Mouse (Mus musculus) myocyte (in vitro differentiated cells): ENCODE data around the gene Lrrn4. TPM values are rescaled to one million over a fixed set of nuclear protein-coding genes. Genes with fewer than 3 reads are reported as not detected.

Source experiments
- H3K27me3 ChIP-seq: one replicate; pipeline ENCODE4 v1.6.1; 2011; ENCODE audit not compliant: control insufficient read depth, insufficient read depth, insufficient read length
- H3K36me3 ChIP-seq: one replicate; pipeline ENCODE4 v1.6.1; 2011; ENCODE audit not compliant: control insufficient read depth, insufficient read depth
- H3K4me2 ChIP-seq: one replicate; pipeline ENCODE4 v1.6.1; 2011; ENCODE audit warnings: low read depth, control low read depth
- H3K4me3 ChIP-seq: one replicate; pipeline ENCODE4 v1.5.1; 2011; ENCODE audit warnings: mild to moderate bottlenecking, control low read depth, moderate library complexity
- H3K79me2 ChIP-seq: one replicate; pipeline ENCODE4 v1.6.1; 2011; ENCODE audit not compliant: control insufficient read depth, insufficient read depth
- H3ac ChIP-seq: one replicate; pipeline ENCODE4 v1.6.1; 2011; ENCODE audit not compliant: control insufficient read depth, insufficient read length
- CEBPB ChIP-seq: IDR thresholded peaks from 2 replicates; pipeline ENCODE4 v1.6.1; 2011; ENCODE audit warnings: mild to moderate bottlenecking, moderate library complexity; ENCODE audit not compliant: poor library complexity, insufficient read depth, severe bottlenecking
- E2F4 ChIP-seq: IDR thresholded peaks from one replicate; pipeline ENCODE4 v1.6.1; 2011; ENCODE audit warnings: mild to moderate bottlenecking, control low read depth, moderate library complexity; ENCODE audit not compliant: insufficient read depth
- MAX ChIP-seq: IDR thresholded peaks from one replicate; pipeline ENCODE4 v1.6.1; 2011; ENCODE audit warnings: low read depth, mild to moderate bottlenecking, control low read depth
- MYOD1 ChIP-seq, 3 experiments: IDR thresholded peaks; one replicate each; pipeline ENCODE4 v1.6.1; 2011; ENCODE audit warnings: control low read depth in 2 of 3, low read depth in 2 of 3, mild to moderate bottlenecking in 2 of 3, moderate library complexity in 1 of 3; ENCODE audit not compliant: insufficient read length in 2 of 3, control insufficient read depth in 1 of 3
- MYOG ChIP-seq, 3 experiments: IDR thresholded peaks; one replicate each; pipeline ENCODE4 v1.6.1; 2011; ENCODE audit warnings: control low read depth in 2 of 3, low read depth in 2 of 3, mild to moderate bottlenecking in 2 of 3; ENCODE audit not compliant: insufficient read length in 2 of 3, control insufficient read depth in 1 of 3, insufficient read depth in 1 of 3
- POLR2A ChIP-seq: IDR thresholded peaks from one replicate; pipeline ENCODE4 v1.6.1; 2011; ENCODE audit warnings: low read depth, mild to moderate bottlenecking, control low read depth, moderate library complexity; ENCODE audit not compliant: insufficient read length
- POLR2AphosphoS2 ChIP-seq: IDR thresholded peaks from one replicate; pipeline ENCODE4 v1.6.1; 2011; ENCODE audit warnings: low read depth, control low read depth; ENCODE audit not compliant: insufficient read length
- REST ChIP-seq: IDR thresholded peaks from one replicate; pipeline ENCODE4 v1.6.1; 2011; ENCODE audit warnings: mild to moderate bottlenecking, control low read depth, moderate library complexity; ENCODE audit not compliant: insufficient read depth, insufficient read length
- SRF ChIP-seq: IDR thresholded peaks from one replicate; pipeline ENCODE4 v1.6.1; 2011; ENCODE audit warnings: low read depth; ENCODE audit not compliant: control insufficient read depth, insufficient read length
- TCF12 ChIP-seq: IDR thresholded peaks from one replicate; pipeline ENCODE4 v1.6.1; 2011; ENCODE audit warnings: mild to moderate bottlenecking, control low read depth; ENCODE audit not compliant: poor library complexity, insufficient read depth, severe bottlenecking
- TCF3 ChIP-seq: IDR thresholded peaks from one replicate; pipeline ENCODE4 v1.6.1; 2011; ENCODE audit warnings: low read depth, control low read depth; ENCODE audit not compliant: insufficient read length
- USF1 ChIP-seq: IDR thresholded peaks from one replicate; pipeline ENCODE4 v1.6.1; 2011; ENCODE audit warnings: low read depth, mild to moderate bottlenecking, control low read depth, moderate library complexity
- polyA plus RNA-seq: library from polyadenylated mRNA; unstranded; fragments of >200 nt; fragmentation: generic; extraction: Trizol; gene quantifications from one replicate; pipeline ENCODE4 v1.2.1, GENCODE M21; 2012; ENCODE audit warnings: missing spikeins

Gene Lrrn4
- polyA plus RNA-seq, 1 experiment: not detected

GRCm38 (mm10) chr2:132902056-132902455, 21.4 kb upstream of the Lrrn4 start:
- no peaks in the 10 kb centered on the region for H3K36me3 ChIP-seq
- no peak for TF ChIP-seq MYOD1 (IDR thresholded peaks at IDR 0.05; ENCODE audit: control insufficient read depth in 1 of 3, insufficient read length in 2 of 3, low read depth in 2 of 3)
- TF ChIP-seq E2F4: no peak
- TF ChIP-seq USF1: no peak
- no peak for TF ChIP-seq MYOG (IDR thresholded peaks at IDR 0.05; ENCODE audit: control insufficient read depth in 1 of 3, insufficient read depth in 1 of 3, insufficient read length in 2 of 3, low read depth in 2 of 3)
- TF ChIP-seq POLR2A: no peak
- TF ChIP-seq CEBPB: no peak
- no peak for TF ChIP-seq TCF3
- TF ChIP-seq TCF12: no peak
- no peak for TF ChIP-seq POLR2AphosphoS2
- TF ChIP-seq MAX: no peak
- TF ChIP-seq REST: no peak
- no peak for TF ChIP-seq SRF

GRCm38 (mm10) chr2:132901636-132902035, 20.9 kb upstream of the Lrrn4 start:
- Histone ChIP-seq H3K4me3 (no peak overlapping the region), H3K27me3 (no peaks in the 10 kb centered on the region), H3ac (no peak overlapping the region), H3K4me2 (no peak overlapping the region), H3K36me3 (no peaks in the 10 kb centered on the region), H3K79me2 (no peaks in the 10 kb centered on the region)
- TF ChIP-seq MAX (no peak), MYOG (IDR thresholded peaks at IDR 0.05; ENCODE audit: control insufficient read depth in 1 of 3, insufficient read depth in 1 of 3, insufficient read length in 2 of 3, low read depth in 2 of 3) (no peak), REST (no peak), POLR2AphosphoS2 (no peak)

More at GRCm38 (mm10) chr2:132902056-132902455, 21.4 kb upstream of the Lrrn4 start:
- Histone ChIP-seq H3K79me2 (no peaks in the 10 kb centered on the region), H3K27me3 (no peaks in the 10 kb centered on the region), H3ac (no peak overlapping the region), H3K4me2 (no peak overlapping the region), H3K4me3 (no peak overlapping the region)

DNA sequence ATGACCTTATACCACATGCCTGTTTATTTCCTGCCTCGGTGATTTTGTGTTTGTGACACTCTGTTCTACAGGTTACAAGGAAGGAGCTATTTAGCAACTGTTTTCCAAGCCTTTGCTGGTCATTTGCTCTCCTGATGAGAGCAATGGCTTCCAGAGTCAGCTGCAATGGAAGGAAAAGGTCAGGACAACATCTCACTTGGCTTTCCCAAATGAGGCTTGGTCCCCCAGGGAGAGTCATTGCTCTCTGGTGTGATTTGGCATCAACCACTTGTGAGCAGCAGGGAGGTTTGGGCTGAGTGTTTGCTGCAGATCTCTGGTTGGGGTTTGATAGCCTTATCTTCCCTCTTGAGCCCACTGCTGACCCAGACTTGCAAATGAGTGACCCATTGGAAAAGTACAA, 19.9 kb upstream of the Lrrn4 start:
- Histone ChIP-seq H3ac (no peak overlapping the region), H3K4me2 (no peak overlapping the region), H3K4me3 (no peak overlapping the region), H3K27me3 (no peaks in the 10 kb centered on the region), H3K79me2 (no peaks in the 10 kb centered on the region), H3K36me3 (no peaks in the 10 kb centered on the region)
- TF ChIP-seq USF1 (no peak), TCF3 (no peak), SRF (no peak), POLR2AphosphoS2 (no peak), MAX (no peak), MYOD1 (IDR thresholded peaks at IDR 0.05; ENCODE audit: control insufficient read depth in 1 of 3, insufficient read length in 2 of 3, low read depth in 2 of 3) (no peak), POLR2A (no peak), CEBPB (no peak), MYOG (IDR thresholded peaks at IDR 0.05; ENCODE audit: control insufficient read depth in 1 of 3, insufficient read depth in 1 of 3, insufficient read length in 2 of 3, low read depth in 2 of 3) (no peak), REST (no peak), TCF12 (no peak), E2F4 (no peak)

DNA sequence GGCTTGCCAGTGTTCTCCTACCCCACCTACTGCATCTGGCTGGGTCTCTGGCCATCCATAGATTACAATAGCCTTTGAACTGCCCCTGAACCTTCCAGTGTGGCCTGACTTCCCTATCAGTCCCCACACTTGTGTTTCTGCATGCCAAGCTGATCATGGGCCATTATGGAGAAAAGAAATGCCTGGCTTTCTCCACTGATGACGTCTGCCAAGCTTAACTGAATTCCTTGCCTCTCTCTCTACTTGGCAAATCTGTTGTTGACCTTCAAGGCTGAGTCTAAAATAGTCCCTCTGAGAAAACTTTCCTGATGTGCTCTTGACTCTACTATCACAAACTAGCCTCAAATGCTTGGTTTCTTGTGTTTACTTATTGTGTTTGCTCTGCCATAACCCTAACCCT, 17.5 kb upstream of the Lrrn4 start:
- H3K36me3 ChIP-seq: no peaks in the 10 kb centered on the region
- no peaks in the 10 kb centered on the region for H3K27me3 ChIP-seq
- no peaks in the 10 kb centered on the region for H3K79me2 ChIP-seq
- no peak for TF ChIP-seq POLR2A
- TF ChIP-seq CEBPB: no peak
- TF ChIP-seq SRF: no peak
- no peak for TF ChIP-seq E2F4
- TF ChIP-seq REST: no peak
- no peak for TF ChIP-seq USF1
- no peak for TF ChIP-seq MAX
- no peak for TF ChIP-seq TCF3
- TF ChIP-seq MYOD1 (IDR thresholded peaks at IDR 0.05; ENCODE audit: control insufficient read depth in 1 of 3, insufficient read length in 2 of 3, low read depth in 2 of 3): no peak
- no peak for TF ChIP-seq MYOG (IDR thresholded peaks at IDR 0.05; ENCODE audit: control insufficient read depth in 1 of 3, insufficient read depth in 1 of 3, insufficient read length in 2 of 3, low read depth in 2 of 3)
- no peak for TF ChIP-seq POLR2AphosphoS2
- TF ChIP-seq TCF12: no peak
- H3ac ChIP-seq: no peak overlapping the region
- H3K4me3 ChIP-seq: no peak overlapping the region
- no peak overlapping the region for H3K4me2 ChIP-seq

- TF ChIP-seq MAX (no peak), REST (no peak), E2F4 (no peak), POLR2AphosphoS2 (no peak), MYOG (IDR thresholded peaks at IDR 0.05; ENCODE audit: control insufficient read depth in 1 of 3, insufficient read depth in 1 of 3, insufficient read length in 2 of 3, low read depth in 2 of 3) (no peak), TCF3 (no peak), TCF12 (no peak), MYOD1 (IDR thresholded peaks at IDR 0.05; ENCODE audit: control insufficient read depth in 1 of 3, insufficient read length in 2 of 3, low read depth in 2 of 3) (no peak), CEBPB (no peak), SRF (no peak), POLR2A (no peak), USF1 (no peak)
- H3ac ChIP-seq: no peak overlapping the region
Observed at GRCm38 (mm10) chr2:132893826-132894225, 13.1 kb upstream of the Lrrn4 start.

More at GRCm38 (mm10) chr2:132893826-132894225, 13.1 kb upstream of the Lrrn4 start:
- no peaks in the 10 kb centered on the region for H3K27me3 ChIP-seq
- H3K36me3 ChIP-seq: no peaks in the 10 kb centered on the region
- no peak overlapping the region for H3K4me2 ChIP-seq
- H3K79me2 ChIP-seq: no peaks in the 10 kb centered on the region
- no peak overlapping the region for H3K4me3 ChIP-seq
